Mouse (Mus musculus): ENCODE results near the gene Tet1. TPM values are rescaled to one million over a fixed set of nuclear protein-coding genes. Genes with fewer than 3 reads are reported as not detected.

The Tet1 gene
- polyA plus RNA-seq, 1 experiment from 2014 or later: 22.8 TPM

GRCm38 (mm10) chr10:62902829-62903228, 6.0 kb downstream of the Tet1 start:
- Histone ChIP-seq H3K36me3 (no peaks in the 10 kb centered on the region), H3K4me2 (no peak overlapping the region), H3K27ac (no peak overlapping the region), H3K4me1 (no peaks in the 10 kb centered on the region), H3K27me3 (no peaks in the 10 kb centered on the region), H3K4me3 (no peak overlapping the region), H3K9ac (no peak overlapping the region), H3K9me3 (no peaks in the 10 kb centered on the region)
- ATAC-seq (ENCODE audit: insufficient number of reproducible peaks, low FRiP score, low TSS enrichment, low read depth): no peak
- 50% methylated on average over 1 of the region's 1 CpGs for WGBS

- Histone ChIP-seq H3K36me3 (no peaks in the 10 kb centered on the region), H3K9me3 (no peaks in the 10 kb centered on the region), H3K4me1 (no peaks in the 10 kb centered on the region), H3K4me3 (no peak overlapping the region), H3K27ac (no peak overlapping the region), H3K9ac (no peak overlapping the region), H3K27me3 (no peaks in the 10 kb centered on the region), H3K4me2 (no peak overlapping the region)
- no peak for ATAC-seq (ENCODE audit: insufficient number of reproducible peaks, low FRiP score, low TSS enrichment, low read depth)
- WGBS: 40% methylated on average over 8 of the region's 8 CpGs
Observed at GRCm38 (mm10) chr10:62901826-62902225, 7.0 kb downstream of the Tet1 start.

- Histone ChIP-seq H3K9me3 (no peaks in the 10 kb centered on the region), H3K4me2 (no peak overlapping the region), H3K4me1 (no peaks in the 10 kb centered on the region), H3K4me3 (no peak overlapping the region), H3K9ac (no peak overlapping the region), H3K27me3 (no peaks in the 10 kb centered on the region), H3K27ac (no peak overlapping the region), H3K36me3 (no peaks in the 10 kb centered on the region)
- 91% methylated on average over 4 of the region's 4 CpGs for WGBS
- ATAC-seq (ENCODE audit: insufficient number of reproducible peaks, low FRiP score, low TSS enrichment, low read depth): no peak
Observed at GRCm38 (mm10) chr10:62900144-62900543, 8.7 kb downstream of the Tet1 start.

GRCm38 (mm10) chr10:62898061-62898460, 10.7 kb downstream of the Tet1 start:
- Histone ChIP-seq H3K4me2 (no peak overlapping the region), H3K9me3 (no peaks in the 10 kb centered on the region), H3K27ac (no peak overlapping the region), H3K27me3 (no peaks in the 10 kb centered on the region), H3K9ac (no peak overlapping the region), H3K36me3 (no peaks in the 10 kb centered on the region), H3K4me1 (no peaks in the 10 kb centered on the region), H3K4me3 (no peak overlapping the region)
- ATAC-seq (ENCODE audit: insufficient number of reproducible peaks, low FRiP score, low TSS enrichment, low read depth): no peak
- WGBS: 69% methylated on average over 2 of the region's 2 CpGs

GRCm38 (mm10) chr10:62897437-62897836, 11.4 kb downstream of the Tet1 start:
- ATAC-seq (ENCODE audit: insufficient number of reproducible peaks, low FRiP score, low TSS enrichment, low read depth): no peak
- Histone ChIP-seq H3K4me1 (no peaks in the 10 kb centered on the region), H3K27ac (no peak overlapping the region), H3K4me2 (no peak overlapping the region), H3K36me3 (no peaks in the 10 kb centered on the region), H3K9ac (no peak overlapping the region), H3K4me3 (no peak overlapping the region), H3K27me3 (no peaks in the 10 kb centered on the region), H3K9me3 (no peaks in the 10 kb centered on the region)
- 95% methylated on average over 3 of the region's 3 CpGs for WGBS

GRCm38 (mm10) chr10:62896774-62897173, 12.0 kb downstream of the Tet1 start:
- Histone ChIP-seq H3K9ac (no peak overlapping the region), H3K4me3 (no peak overlapping the region), H3K9me3 (no peaks in the 10 kb centered on the region), H3K4me1 (no peaks in the 10 kb centered on the region), H3K27ac (no peak overlapping the region), H3K36me3 (no peaks in the 10 kb centered on the region), H3K4me2 (no peak overlapping the region), H3K27me3 (no peaks in the 10 kb centered on the region)
- WGBS: 72% methylated on average over 4 of the region's 4 CpGs
- no peak for ATAC-seq (ENCODE audit: insufficient number of reproducible peaks, low FRiP score, low TSS enrichment, low read depth)

GRCm38 (mm10) chr10:62896035-62896434, 12.8 kb downstream of the Tet1 start:
- no peak overlapping the region for H3K4me3 ChIP-seq
- no peaks in the 10 kb centered on the region for H3K36me3 ChIP-seq
- H3K4me1 ChIP-seq: no peaks in the 10 kb centered on the region
- no peak for ATAC-seq (ENCODE audit: insufficient number of reproducible peaks, low FRiP score, low TSS enrichment, low read depth)
- H3K4me2 ChIP-seq: no peak overlapping the region
- H3K9me3 ChIP-seq: no peaks in the 10 kb centered on the region
- no peaks in the 10 kb centered on the region for H3K27me3 ChIP-seq
- H3K27ac ChIP-seq: no peak overlapping the region
- no peak overlapping the region for H3K9ac ChIP-seq
- 69% methylated on average over 4 of the region's 4 CpGs for WGBS

GRCm38 (mm10) chr10:62895386-62895785, 13.4 kb downstream of the Tet1 start:
- Histone ChIP-seq H3K9me3 (no peaks in the 10 kb centered on the region), H3K4me2 (no peak overlapping the region), H3K9ac (no peak overlapping the region), H3K27ac (no peak overlapping the region), H3K36me3 (no peaks in the 10 kb centered on the region), H3K4me3 (no peak overlapping the region), H3K27me3 (no peaks in the 10 kb centered on the region), H3K4me1 (no peaks in the 10 kb centered on the region)
- ATAC-seq (ENCODE audit: insufficient number of reproducible peaks, low FRiP score, low TSS enrichment, low read depth): no peak
- WGBS: 73% methylated on average over 6 of the region's 6 CpGs

GRCm38 (mm10) chr10:62894447-62894846, 14.3 kb downstream of the Tet1 start:
- Histone ChIP-seq H3K4me1 (no peaks in the 10 kb centered on the region), H3K27ac (no peak overlapping the region), H3K36me3 (no peaks in the 10 kb centered on the region), H3K4me2 (no peak overlapping the region), H3K9ac (no peak overlapping the region), H3K4me3 (no peak overlapping the region), H3K27me3 (no peaks in the 10 kb centered on the region), H3K9me3 (no peaks in the 10 kb centered on the region)
- WGBS: 78% methylated on average over 3 of the region's 3 CpGs
- ATAC-seq (ENCODE audit: insufficient number of reproducible peaks, low FRiP score, low TSS enrichment, low read depth): no peak

GRCm38 (mm10) chr10:62893356-62893884, 15.4 kb downstream of the Tet1 start:
- H3K9ac ChIP-seq: no peak overlapping the region
- H3K27ac ChIP-seq: no peak overlapping the region
- WGBS: 57% methylated on average over 6 of the region's 6 CpGs
- no peaks in the 10 kb centered on the region for H3K27me3 ChIP-seq
- no peaks in the 10 kb centered on the region for H3K36me3 ChIP-seq
- no peak overlapping the region for H3K4me2 ChIP-seq
- no peak overlapping the region for H3K4me3 ChIP-seq
- ATAC-seq (ENCODE audit: insufficient number of reproducible peaks, low FRiP score, low TSS enrichment, low read depth): no peak
- H3K9me3 ChIP-seq: no peaks in the 10 kb centered on the region
- H3K4me1 ChIP-seq: no peaks in the 10 kb centered on the region

- no peak overlapping the region for H3K4me2 ChIP-seq
- 23% methylated on average over 4 of the region's 4 CpGs for WGBS
- no peak for ATAC-seq (ENCODE audit: insufficient number of reproducible peaks, low FRiP score, low TSS enrichment, low read depth)
- no peak overlapping the region for H3K4me3 ChIP-seq
- H3K4me1 ChIP-seq: no peaks in the 10 kb centered on the region
- no peaks in the 10 kb centered on the region for H3K36me3 ChIP-seq
- H3K9ac ChIP-seq: no peak overlapping the region
- H3K27me3 ChIP-seq: no peaks in the 10 kb centered on the region
- no peak overlapping the region for H3K27ac ChIP-seq
- H3K9me3 ChIP-seq: no peaks in the 10 kb centered on the region
Observed at GRCm38 (mm10) chr10:62892549-62893232, 16.1 kb downstream of the Tet1 start.

- H3K4me1 ChIP-seq: 0 out of 2 replicates have a peak, but pooled peaks cover 3% of the 10 kb centered on the region
- no peak overlapping the region for H3K9ac ChIP-seq
- no peaks in the 10 kb centered on the region for H3K27me3 ChIP-seq
- ATAC-seq (ENCODE audit: insufficient number of reproducible peaks, low FRiP score, low TSS enrichment, low read depth): no peak
- H3K36me3 ChIP-seq: no peaks in the 10 kb centered on the region
- 74% methylated on average over 3 of the region's 3 CpGs for WGBS
- no peaks in the 10 kb centered on the region for H3K9me3 ChIP-seq
- H3K4me3 ChIP-seq: no peak overlapping the region
- H3K27ac ChIP-seq: no peak overlapping the region
- no peak overlapping the region for H3K4me2 ChIP-seq
Observed at GRCm38 (mm10) chr10:62891025-62891424, 17.8 kb downstream of the Tet1 start.

Measured in limb, embryonic 15.5 days (tissue).